Comparison of ENCODE assay signal across 23 mouse cellular contexts in genomic region chr8:27980920-27981319, GRCm38 (mm10).
DNase-seq lines count a peak whose midpoint lies in the region; ATAC-seq lines count a peak whose summit lies in the region.
"Had no signal": no experiment of that assay in that cellular context is flagged by ENCODE, and none has a peak within 500 bp of the region (broad histone marks: within the 10 kb centered on the region; RNA-seq: fewer than 3 reads in every experiment).

No protein-coding gene starts in this region.

- peak; percentile 63; the same call in 1 of the 2 replicates for ATAC-seq in neural tube, embryonic 11.5 days (ENCODE audit: insufficient read depth, low FRiP score, low TSS enrichment)
- ATAC-seq in neural tube, embryonic 15.5 days (ENCODE audit: low FRiP score): no peak
- ATAC-seq: forebrain, embryonic 14.5 days; forebrain, embryonic 16.5 days had no signal

- 24% methylated on average over 3 of the region's 3 CpGs for WGBS in neural tube, embryonic 11.5 days
- WGBS in neural tube, embryonic 15.5 days: 10% methylated on average over 3 of the region's 3 CpGs

- H3K4me1 ChIP-seq in neural tube, embryonic 11.5 days (ENCODE audit: control insufficient read depth, insufficient read depth, low read length): no peaks in the 10 kb centered on the region
- no peaks in the 10 kb centered on the region for H3K4me1 ChIP-seq in neural tube, embryonic 15.5 days
- H3K4me1 ChIP-seq: embryonic facial prominence, embryonic 13.5 days; embryonic facial prominence, embryonic 15.5 days; forebrain, embryonic 12.5 days had no signal

- H3K4me3 ChIP-seq in neural tube, embryonic 11.5 days (ENCODE audit: low read depth, low read length): no peak overlapping the region
- H3K4me3 ChIP-seq in neural tube, embryonic 15.5 days (replicated peaks): no peak overlapping the region
- H3K4me3 ChIP-seq: embryonic facial prominence, embryonic 13.5 days; embryonic facial prominence, embryonic 15.5 days; erythroblast, embryonic 14.5 days; forebrain, embryonic 10.5 days; forebrain, embryonic 12.5 days had no signal

- no peak overlapping the region for H3K9ac ChIP-seq in neural tube, embryonic 11.5 days (ENCODE audit: low read length)
- no peak overlapping the region for H3K9ac ChIP-seq in neural tube, embryonic 15.5 days (replicated peaks)
- H3K9ac ChIP-seq: embryonic facial prominence, embryonic 13.5 days; embryonic facial prominence, embryonic 15.5 days; forebrain, embryonic 12.5 days had no signal

- no peak overlapping the region for H3K4me2 ChIP-seq in neural tube, embryonic 11.5 days (ENCODE audit: low read depth)
- H3K4me2 ChIP-seq in neural tube, embryonic 15.5 days: no peak overlapping the region
- H3K4me2 ChIP-seq: embryonic facial prominence, embryonic 13.5 days; embryonic facial prominence, embryonic 15.5 days; forebrain, embryonic 12.5 days had no signal

- DNase-seq in neural tube, embryonic 11.5 days (ENCODE audit: low spot score): no peak
- DNase-seq in embryo, embryonic 10.5 days (ENCODE audit: low spot score): peak; percentile 63
- DNase-seq in embryo, embryonic 11.5 days (ENCODE audit: low read depth, low spot score): peak; percentile 7
- DNase-seq in mesoderm, embryonic 11.5 days (ENCODE audit: low read depth, low spot score): peak; percentile 43
- DNase-seq in kidney, postnatal 10 days: no peak
- DNase-seq in testis, postnatal 10 days (ENCODE audit: low spot score): no peak
- DNase-seq in layer of hippocampus, adult 9-11 months: no peak
- DNase-seq: adrenal gland, adult 2 months; adrenal gland, postnatal 10 days; adrenal gland, postnatal 36 days; cerebellum, adult 11-12 months; cerebellum, adult 2 months; cerebellum, adult 9-10 months; cerebellum, postnatal 10 days; cerebellum, postnatal 25 days had no signal

- H3K9me3 ChIP-seq in neural tube, embryonic 11.5 days (ENCODE audit: control insufficient read depth, low read length): no peaks in the 10 kb centered on the region
- H3K9me3 ChIP-seq in neural tube, embryonic 15.5 days (replicated peaks): no peaks in the 10 kb centered on the region
- H3K9me3 ChIP-seq: embryonic facial prominence, embryonic 13.5 days; embryonic facial prominence, embryonic 15.5 days; forebrain, embryonic 10.5 days; forebrain, embryonic 12.5 days had no signal

- no peaks in the 10 kb centered on the region for H3K36me3 ChIP-seq in neural tube, embryonic 11.5 days (ENCODE audit: control insufficient read depth, insufficient read depth, low read length)
- no peaks in the 10 kb centered on the region for H3K36me3 ChIP-seq in neural tube, embryonic 15.5 days
- H3K36me3 ChIP-seq: embryonic facial prominence, embryonic 13.5 days; embryonic facial prominence, embryonic 15.5 days; forebrain, embryonic 10.5 days; forebrain, embryonic 12.5 days had no signal

- H3K27me3 ChIP-seq in neural tube, embryonic 11.5 days (ENCODE audit: control insufficient read depth, insufficient read depth, low read length): no peaks in the 10 kb centered on the region
- no peaks in the 10 kb centered on the region for H3K27me3 ChIP-seq in neural tube, embryonic 15.5 days (replicated peaks)
- H3K27me3 ChIP-seq: embryonic facial prominence, embryonic 13.5 days; embryonic facial prominence, embryonic 15.5 days; forebrain, embryonic 12.5 days had no signal

- no peak overlapping the region for H3K27ac ChIP-seq in neural tube, embryonic 11.5 days (ENCODE audit: low read depth, low read length)
- H3K27ac ChIP-seq in neural tube, embryonic 15.5 days (replicated peaks): no peak overlapping the region
- H3K27ac ChIP-seq: embryonic facial prominence, embryonic 13.5 days; embryonic facial prominence, embryonic 15.5 days; forebrain, embryonic 10.5 days; forebrain, embryonic 12.5 days had no signal

Comparison
In these comparisons a context has a peak if more than half of its experiments do, and no peak if none do; other contexts are left out.
1. DNase-seq: peak in embryo, embryonic 10.5 days (single experiment), embryo, embryonic 11.5 days (single experiment) and mesoderm, embryonic 11.5 days (single experiment); none in neural tube, embryonic 11.5 days (single experiment), kidney, postnatal 10 days (single experiment), testis, postnatal 10 days (single experiment) and layer of hippocampus, adult 9-11 months (single experiment).